Mouse (Mus musculus): Measurements from ENCODE around the gene Fry. TPM values are rescaled to one million over a fixed set of nuclear protein-coding genes. Genes with fewer than 3 reads are reported as not detected.

Fry gene
- total RNA-seq, 2 experiments from 2014 or later, result 213 to 215 TPM

DNA sequence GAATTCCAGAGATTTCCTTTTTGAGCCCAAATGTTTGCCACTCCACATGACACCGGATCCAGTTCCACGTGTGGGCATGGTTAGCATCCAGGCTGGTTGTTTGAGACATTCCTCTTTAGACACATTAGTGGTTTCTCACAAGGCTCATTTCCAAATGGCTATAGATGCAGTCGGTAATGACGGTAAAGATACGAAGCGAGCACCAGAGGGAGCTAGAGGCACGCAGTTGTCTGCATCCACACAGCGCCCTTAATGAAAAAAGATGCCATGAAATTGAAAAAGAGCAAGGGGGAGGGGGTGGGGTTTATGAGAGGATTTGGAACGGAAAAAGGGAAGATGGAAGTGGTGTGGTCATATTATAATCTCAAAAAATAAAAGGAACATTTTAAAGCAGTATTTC lies 50.3 kb downstream of the Fry start:
- DNase-seq (ENCODE audit: low spot score in 2 of 2), result peak; percentile 72 to 80

DNA sequence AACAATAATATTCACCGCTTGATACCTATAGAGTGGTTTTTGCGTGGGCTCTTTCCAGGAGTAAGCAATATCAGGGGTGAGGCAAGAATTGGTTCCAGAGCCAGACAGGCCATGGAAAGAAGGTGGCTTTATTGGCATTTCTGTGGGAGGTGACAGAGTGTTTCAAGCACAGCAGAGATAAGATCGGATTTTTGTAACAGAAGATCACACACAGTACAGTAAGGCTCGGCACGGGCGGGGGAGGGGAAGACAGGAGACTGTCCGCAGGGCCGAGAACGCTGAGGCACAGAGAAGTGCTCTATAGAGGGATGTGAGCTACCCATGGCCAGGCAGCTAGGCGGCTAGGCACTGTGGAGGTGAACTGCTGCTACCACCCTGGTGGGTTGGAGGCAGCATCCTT lies 53.1 kb downstream of the Fry start:
- DNase-seq (ENCODE audit: low spot score in 2 of 2), result no peak

DNA sequence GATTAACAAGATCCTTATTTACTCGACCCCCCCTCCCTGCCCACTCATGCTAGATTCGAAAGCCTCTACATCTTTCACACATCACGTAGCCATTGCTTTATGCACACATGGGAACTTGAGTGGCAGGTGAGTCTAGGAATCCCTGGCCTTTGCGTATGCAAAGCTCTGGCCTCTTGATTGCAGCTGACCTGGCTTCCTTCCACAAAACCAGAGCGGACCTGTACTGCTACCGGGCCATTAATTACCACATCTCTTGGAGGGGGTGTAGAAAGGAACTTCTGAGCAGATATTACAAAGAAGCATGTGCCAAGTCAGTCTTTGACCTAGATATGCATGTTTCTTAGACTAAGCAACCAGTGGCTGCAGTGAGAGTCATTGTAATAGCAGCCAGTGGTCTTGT lies 55.4 kb downstream of the Fry start:
- no peak for DNase-seq (ENCODE audit: low spot score in 2 of 2)

DNA sequence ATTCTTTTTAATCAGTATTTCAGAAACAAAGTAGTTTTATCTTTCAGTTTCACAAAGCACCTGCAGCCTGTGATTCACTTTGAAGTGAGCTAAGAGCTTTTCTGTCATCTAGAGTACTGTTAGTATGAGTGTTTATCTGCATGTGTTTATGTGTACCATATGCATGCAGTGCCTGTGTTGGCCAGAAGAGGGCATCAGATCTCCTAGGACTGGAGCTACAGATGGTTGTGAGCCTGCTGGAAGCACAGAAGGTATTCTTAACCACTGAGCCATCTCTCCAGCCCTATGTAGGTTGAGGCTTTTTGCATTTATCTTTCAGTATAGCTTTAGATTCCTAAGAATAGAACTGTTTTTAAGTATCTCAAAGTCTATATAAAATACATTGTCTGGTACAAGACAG lies 56.5 kb downstream of the Fry start:
- DNase-seq (ENCODE audit: low spot score in 2 of 2), result no peak

DNA sequence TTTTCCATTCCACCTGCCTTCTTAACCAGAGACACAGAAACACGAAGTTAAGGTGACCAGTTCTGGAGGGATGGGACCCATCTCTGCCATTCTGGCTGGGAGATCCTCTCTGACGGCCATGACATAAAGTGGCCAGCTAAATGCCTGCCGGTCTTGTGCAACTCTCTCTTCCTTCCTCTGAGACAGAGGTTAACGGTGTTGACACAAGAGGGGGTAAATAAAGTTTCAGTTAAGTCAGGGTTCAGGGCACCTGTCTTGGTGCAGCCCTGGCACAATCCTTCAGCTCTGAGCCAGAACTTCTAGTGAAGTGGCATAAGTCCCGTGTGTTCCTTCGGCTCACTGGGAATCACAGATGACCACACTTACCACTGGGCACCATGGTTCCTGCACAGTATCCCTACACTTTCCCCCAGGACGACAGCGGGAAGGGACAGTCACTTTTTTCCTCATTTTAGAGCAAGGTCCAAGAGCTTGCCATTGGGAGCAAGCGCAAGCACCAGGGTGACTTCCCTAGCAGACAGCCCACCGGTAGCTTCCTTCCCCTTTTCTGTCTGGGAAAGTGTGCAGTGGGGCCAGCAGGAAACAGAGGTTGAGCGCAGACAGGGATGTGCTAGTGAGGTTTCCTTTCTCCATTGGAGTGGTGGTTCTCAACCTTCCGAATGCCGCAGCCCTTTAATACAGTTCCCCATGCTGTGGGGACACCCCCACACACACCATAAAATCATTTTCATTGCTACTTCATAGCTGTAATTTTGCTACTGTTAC lies 58.0 kb downstream of the Fry start:
- no peak for DNase-seq (ENCODE audit: low spot score in 2 of 2)

DNA sequence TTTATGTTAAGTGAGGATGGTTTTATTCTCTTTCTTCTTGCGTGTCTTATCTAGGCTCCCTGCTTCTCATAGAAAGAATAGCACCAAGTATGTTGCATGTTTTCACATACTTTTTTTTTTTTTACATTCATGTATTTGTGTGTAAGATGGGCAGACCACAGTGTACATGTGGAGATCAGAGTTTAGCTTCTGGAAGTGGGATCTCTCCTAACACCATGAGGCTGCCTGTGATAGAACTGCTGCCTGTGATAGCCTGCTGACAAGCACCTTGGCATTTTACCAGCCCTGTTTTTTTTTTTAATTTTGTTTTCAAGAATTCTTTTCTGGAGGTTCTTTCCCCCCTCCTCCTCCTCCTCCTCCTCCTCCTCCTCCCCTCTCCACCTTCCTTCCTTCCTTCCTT lies 59.3 kb downstream of the Fry start:
- no peak for DNase-seq (ENCODE audit: low spot score in 2 of 2)

DNA sequence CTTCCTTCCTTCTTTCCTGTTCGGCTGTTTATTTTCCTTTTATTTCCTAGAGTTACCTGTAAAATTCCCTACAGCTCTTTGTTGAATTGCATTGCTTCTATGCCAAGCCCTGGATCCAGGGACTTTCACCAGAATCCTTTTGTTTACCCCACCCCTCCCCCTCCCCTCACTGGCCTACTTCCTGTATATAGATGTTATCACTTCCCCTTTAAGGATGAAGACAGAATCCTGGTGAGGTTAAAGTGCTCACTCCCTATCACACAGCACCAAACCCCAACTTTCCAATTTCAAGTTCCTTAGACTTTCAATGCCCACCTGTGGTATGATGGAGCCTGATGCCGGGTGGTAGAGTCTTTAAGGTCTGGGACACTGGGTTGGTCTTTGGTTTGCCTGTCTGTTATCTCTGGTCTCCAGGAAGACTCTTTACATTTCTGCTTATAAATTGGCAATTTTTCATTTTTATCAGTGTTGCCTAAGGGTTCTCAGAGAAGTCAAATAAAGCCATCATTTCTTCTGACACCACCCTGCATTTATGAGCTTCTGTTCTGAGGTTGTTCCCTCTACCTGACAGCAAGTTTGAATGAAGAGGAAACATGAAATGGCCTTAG lies 59.9 kb downstream of the Fry start:
- DNase-seq (ENCODE audit: low spot score in 2 of 2), result no peak

DNA sequence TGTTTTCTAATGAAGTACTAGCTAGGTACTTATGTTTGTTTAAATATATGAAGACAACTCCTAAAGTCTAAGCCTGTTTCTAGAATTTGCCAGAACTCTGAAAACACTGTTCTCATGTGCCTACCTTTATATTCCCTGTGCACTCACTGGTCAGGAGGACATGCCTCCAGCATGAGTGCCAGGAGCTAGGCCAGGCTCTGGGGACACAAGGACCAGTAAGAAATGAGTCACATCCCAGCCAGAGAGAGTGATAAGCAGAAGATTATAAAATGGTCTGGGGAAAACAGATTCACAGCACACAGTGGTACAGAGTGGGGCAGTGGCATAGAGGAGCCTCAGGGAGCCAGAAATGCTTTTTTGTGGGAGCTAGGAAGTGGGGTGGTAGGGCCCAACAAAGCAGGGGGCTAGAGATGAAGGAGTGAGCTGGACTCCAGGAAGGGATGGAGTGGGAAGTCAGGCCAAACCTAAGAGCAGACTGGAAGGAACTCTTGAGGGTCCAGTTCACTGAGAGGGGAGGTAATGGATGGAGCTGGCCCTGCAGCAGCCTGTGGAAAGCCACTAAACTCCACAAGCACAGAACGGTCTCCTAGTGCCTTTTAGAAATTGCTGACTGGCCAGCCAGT lies 62.7 kb downstream of the Fry start:
- no peak for DNase-seq (ENCODE audit: low spot score in 2 of 2)

DNA sequence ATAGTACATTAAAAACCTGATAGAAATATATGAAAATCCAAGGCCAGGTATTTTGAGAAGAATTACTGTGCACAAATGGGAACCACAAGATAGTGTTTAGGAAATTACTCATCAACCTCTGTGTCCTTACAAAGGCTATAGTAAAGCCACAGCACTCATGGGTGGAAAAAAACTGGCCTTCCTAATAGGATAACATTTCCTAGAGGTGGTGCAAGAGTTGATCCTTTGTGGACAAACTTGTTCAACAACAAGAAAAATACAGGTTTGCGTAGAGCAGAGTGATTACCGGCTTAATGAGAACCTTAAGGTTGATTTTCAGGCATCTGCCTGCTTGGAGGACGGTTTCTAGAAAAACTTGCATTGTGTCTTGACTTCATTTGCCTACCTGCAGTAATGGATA lies 66.5 kb downstream of the Fry start:
- no peak for DNase-seq (ENCODE audit: low spot score in 2 of 2)

DNA sequence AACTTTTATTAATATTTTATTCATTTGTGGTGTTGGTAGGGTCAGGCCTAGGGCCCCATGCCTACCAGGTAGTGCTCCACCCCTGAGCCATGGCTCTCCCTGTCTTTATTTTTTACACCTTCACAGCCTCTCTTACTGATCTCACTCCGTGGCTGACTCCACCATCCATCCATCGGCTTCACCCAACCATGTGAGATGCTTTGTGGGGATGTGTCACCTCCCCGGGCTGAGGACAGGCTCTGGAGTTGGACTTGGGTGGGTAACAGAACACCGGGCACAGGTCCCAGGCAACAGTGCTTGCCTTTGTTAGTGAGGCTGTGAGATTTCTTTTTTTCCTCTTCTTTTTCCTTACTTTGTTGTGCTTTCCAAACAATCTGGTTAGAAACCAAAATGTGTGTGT lies 67.7 kb downstream of the Fry start:
- DNase-seq (ENCODE audit: low spot score in 2 of 2), result no peak

DNA sequence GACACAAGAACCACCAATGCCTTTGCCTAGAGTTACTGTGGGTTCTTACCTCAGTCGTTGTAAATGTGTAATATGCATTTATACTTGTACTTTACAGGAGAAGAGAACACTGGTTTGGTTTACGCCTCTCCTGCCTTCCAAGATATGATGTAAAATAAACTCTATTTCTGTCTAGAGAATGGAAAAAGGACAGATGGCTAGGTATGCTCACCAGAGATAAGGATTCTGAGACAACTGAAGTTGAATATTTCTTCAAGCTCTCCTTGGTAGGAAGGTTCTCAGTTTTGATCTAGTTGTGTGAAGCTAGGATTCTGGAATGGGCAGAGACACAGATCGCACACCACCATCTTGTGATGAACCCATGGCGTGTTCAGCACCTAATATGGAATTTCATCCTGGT lies 68.2 kb downstream of the Fry start:
- DNase-seq (ENCODE audit: low spot score in 2 of 2), result no peak

DNA sequence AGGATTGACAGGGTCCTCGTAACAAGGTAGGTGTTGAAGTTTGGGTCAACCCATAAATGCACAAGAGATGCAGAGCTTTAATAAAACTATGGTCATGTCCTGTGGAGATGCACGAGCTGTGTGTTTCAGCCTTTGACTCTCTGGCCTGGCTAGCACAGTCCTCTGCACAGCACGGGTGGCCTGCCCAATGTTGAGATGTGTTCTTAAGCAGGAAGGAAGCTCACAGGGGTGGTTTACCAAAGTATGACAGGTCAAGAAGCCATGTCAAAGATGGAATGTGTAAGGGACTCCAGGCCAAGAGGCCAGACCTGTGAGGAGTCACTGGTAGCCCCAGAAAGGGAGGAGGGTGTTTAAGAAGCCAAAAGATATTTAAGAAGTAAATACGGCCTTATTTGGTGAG lies 69.6 kb downstream of the Fry start:
- DNase-seq (ENCODE audit: low spot score in 2 of 2), result no peak

DNA sequence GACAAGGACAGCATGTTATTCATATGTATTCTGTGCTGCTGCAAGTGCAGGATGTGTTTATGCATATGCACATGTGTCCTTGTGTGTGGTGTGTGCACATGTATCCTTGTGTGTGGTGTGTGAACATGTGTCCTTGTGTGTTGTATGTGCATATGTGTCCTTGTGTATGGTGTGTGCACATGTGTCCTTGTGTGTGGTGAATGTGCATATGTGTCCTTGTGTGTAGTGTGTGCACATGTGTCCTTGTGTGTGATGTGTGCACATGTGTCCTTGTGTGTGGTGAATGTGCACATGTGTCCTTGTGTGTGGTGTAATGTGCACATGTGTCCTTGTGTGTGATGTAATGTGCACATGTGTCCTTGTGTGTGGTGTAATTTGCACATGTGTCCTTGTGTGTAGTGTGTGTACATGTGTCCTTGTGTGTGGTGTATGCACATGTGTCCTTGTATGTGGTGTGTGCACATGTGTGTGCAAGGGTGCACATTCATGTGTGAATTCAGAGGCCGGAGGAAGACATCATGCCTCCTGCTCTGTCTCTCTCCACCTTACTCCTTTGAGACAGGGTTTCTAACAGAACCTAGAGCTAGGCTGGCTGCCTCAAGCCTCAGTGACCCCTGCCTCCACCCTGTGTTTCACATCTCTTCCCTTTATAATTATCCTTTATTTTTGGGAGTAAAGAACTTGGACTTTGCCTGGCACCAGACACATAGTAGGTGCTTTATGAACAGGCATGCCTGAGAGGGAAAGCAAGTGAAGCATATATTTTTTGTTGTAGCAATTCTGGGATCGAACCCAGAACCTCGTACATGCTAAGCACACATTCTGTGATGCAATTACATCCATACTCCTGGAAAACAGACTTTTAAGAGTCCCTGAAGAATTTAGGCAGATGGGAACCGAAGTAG lies 72.3 kb downstream of the Fry start:
- no peak for DNase-seq (ENCODE audit: low spot score in 2 of 2)

DNA sequence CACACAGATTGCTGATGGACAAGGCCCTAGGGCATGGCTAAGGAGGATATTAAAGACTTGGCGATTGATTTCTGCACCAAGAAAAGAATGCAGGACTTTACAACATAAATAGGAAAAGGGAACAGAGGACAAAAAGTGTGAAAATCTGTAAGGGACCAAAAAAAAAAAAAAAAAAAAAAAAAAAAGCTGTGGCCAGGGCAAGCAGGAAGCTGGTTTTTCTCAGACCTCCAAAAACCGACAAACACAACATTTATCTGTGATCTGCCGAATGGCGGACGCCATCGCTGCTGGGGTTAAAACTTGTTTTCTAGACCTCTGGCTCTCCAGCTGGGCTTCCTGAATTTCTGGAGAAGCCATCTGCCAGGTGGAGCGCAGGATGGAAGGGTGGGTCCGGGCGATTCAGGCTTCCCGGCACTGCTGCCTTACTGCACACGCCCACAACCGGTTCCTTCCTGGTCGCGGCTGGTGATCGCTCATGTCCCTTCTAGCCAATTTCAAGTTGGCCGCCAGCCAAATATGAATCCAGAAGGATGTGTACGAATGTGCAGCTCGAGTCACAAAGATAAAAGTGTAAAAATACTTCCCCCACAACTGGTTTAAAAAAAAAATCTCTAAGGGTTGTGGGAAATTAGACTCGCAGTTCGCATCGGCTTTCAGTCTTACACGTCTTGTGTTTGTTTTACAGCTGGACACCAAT lies 77.2 kb downstream of the Fry start:
- peak; percentile 61 to 67 for DNase-seq (ENCODE audit: low spot score in 2 of 2)

DNA sequence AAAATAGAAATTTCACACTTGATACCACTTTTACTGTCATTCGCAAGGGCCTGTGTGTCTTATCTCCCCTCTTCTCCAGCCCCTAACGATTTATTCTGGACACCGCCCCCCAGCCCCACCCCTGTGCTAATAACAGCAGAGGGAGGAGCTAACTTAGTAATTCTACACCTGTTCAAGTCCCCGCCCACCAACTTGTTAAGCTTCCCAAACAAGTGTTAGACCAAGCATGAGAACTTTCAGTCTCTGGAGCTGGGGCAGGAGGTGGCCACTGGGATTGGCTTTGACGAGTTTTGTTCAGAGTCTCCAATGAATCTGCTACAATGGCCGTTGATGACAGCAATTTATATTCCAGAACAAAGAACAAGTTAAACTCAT lies 77.8 kb downstream of the Fry start:
- DNase-seq (ENCODE audit: low spot score in 2 of 2), result peak; percentile 21 to 25

DNA sequence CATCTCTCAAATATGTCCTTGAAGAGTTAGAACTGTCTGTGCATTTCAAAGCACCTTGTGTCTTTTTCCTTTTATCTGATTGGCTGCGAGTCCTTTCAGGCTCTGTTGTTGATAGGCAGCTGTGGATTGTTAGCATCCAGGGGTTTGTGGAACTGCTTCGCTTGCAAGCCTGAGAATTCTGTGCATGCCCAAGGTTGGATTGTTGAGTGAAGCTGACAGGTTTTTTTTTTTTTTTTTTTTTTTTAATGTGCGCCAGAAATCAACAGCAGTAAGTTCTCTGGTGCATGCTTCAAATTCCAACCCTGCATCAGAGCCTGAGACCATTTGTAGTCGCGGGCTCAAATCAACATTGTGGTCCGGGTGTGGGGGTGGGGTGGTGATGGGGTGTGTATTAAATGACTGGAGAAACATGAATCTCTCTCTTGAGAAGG lies 78.5 kb downstream of the Fry start:
- DNase-seq (ENCODE audit: low spot score in 2 of 2), result no peak

DNA sequence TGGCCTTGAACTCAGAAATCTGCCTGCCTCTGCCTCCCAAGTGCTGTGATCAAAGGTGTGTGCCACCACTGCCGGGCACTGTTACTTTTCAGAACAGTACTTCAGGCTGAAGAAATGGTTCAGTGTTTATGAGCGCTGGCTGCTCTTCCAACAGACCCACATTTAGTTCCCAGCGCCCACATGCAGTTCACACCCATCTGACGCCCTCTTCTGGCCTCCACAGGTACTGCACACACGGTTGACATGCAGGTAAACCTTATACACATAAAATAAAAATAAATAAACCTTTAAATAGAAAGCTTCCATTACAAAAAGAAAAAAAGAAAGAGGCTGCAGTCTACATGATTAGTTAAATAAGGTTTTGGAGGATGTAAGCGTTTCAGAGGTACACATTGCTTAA lies 88.3 kb downstream of the Fry start:
- no peak for DNase-seq (ENCODE audit: low spot score in 2 of 2)

DNA sequence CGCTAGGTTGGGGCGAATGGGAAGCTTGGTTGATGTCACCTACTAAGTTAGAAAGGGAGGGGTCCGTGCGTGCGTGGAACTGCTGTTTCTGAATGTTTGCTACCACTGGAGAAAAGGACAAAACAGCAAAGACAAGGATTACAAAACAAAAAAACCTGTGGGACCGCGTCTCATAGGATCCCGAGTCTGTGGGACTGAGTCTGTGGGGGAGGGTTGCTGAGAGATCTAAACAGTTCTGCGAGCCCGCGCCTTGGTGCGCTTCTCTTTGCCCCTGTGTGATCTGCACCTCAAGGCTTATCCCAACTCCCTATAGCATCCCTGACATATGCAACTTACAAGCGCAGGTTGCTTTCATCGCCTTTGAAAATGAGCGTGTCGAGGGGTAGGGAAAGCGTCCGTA lies 89.2 kb downstream of the Fry start:
- no peak for DNase-seq (ENCODE audit: low spot score in 2 of 2)

DNA sequence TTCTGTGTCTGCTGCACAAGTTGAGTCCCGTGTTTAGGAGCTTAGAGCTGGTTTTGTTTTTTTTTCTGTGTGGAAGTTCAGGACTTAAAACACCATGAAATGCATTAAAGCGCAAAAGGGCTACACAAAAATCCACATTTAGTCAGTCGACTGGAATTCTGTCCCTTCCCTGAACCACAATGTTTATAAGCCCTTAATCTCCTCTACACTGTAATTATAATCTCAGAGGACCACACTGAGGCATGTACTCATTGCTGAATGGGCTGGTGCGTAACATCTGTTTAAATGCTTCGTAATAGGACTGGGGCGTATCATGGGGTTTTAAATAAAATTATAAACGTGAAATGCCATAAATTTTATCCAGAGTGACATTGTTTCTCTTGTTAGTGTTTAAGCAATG lies 89.6 kb downstream of the Fry start:
- DNase-seq (ENCODE audit: low spot score in 2 of 2), result no peak

DNA sequence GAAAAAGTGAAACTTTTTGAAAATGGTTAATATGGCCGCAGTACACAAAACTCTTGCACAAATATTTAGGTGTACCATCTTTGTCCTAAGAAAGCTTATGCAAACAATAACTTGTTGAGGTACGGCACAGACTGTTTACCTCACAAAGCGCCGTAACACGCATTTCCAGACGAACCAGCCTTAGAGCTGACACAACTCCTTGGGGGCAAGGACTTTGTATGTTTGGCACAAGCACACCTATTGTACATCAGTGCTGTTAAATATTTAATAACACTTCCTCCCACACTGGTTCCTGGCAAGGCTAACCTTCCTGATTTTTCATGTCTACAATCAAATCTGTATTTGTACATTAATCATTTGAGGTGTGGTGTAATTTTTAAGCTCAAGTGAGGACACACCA lies 95.6 kb downstream of the Fry start:
- no peak for DNase-seq (ENCODE audit: low spot score in 2 of 2)

DNA sequence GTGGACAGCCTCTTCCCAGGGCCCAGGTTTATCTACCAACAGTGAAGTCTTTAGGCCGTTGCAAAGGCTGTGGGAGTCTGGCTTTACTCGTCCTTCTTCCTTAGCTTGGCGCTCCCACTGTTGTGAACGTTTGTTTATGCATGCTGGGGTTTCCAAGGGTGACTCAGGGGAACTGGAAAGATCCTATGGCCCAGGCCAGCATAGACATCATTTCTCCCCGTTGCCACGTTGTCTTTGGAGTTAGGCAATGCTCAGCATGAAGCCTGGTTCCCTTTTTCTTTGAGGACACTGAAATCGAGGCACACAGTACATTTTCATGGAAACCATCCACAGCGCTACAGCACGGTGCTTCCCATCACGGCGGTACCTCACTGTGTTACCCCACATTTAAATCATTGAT lies 97.6 kb downstream of the Fry start:
- no peak for DNase-seq (ENCODE audit: low spot score in 2 of 2)

Measured in layer of hippocampus, postnatal 10 days (tissue).